Mouse (Mus musculus) layer of hippocampus, adult 2 months (tissue): ENCODE data around the gene Oasl1. TPM values are rescaled to one million over a fixed set of nuclear protein-coding genes. Genes with fewer than 3 reads are reported as not detected.
"Not testable (repeated sequence)": the region's sequence is repeated elsewhere in the genome, so short reads cannot be mapped to it uniquely, and the experiment has no call there.

Experiments
- DNase-seq, 2 experiments: peaks; one replicate each; pipeline ENCODE4 v3.0.0; 2022; ENCODE audit warnings: low spot score in 2 of 2
- H3K27ac ChIP-seq: fragments of 200-600 bp; 2 replicates; pipeline ENCODE4 v1.8.1; 2022
- H3K4me3 ChIP-seq: fragments of 200-600 bp; 2 replicates; pipeline ENCODE4 v1.8.1; 2022; ENCODE audit warnings: mild to moderate bottlenecking
- CTCF ChIP-seq: fragments of 200-600 bp; conservative IDR thresholded peaks from 2 replicates; pipeline ENCODE4 v1.8.1; 2022; ENCODE audit warnings: antibody characterized with exemption, mild to moderate bottlenecking, moderate library complexity
- long read RNA-seq, 2 experiments: library from polyadenylated mRNA; stranded (forward); transcript quantifications; one replicate each; pipeline ENCODE4 v2.0.0; 2021; ENCODE audit warnings: borderline mapping rate in 2 of 2
- total RNA-seq, 2 experiments: library from RNA; stranded (reverse); gene quantifications; 2 replicates each; pipeline ENCODE4 v1.2.3; 2021

Gene Oasl1
- total RNA-seq: not detected
- long read RNA-seq, experiment 1: 0 reads
- long read RNA-seq, experiment 2: 0 reads

DNA sequence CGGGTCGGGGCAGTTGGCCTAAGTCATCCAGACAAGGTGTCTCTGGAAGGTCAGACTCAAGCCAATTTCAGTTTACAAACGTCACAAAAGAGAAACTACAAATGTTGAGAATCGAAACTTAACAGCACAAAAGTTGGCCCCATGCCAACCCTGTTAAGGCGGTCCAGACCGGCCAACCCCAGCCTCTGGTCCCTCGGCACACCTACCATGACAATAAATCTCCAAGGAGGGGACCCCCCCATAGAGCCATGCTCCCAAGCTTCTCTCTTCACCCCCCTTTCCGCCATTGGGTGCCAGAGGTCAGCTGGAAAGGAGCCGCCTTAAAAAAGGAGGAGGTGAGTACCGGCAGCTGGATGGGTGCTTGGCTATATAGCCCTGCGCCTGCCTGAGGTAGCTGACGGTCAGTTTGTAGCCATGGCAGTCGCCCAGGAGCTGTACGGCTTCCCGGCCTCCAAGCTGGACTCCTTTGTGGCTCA lies at the start of gene Oasl1:
Gene Oasl1 (plus strand): TSS at position 243 of the 476 bp plus-strand sequence.
- DNase-seq: no peak
- no peak for TF ChIP-seq CTCF
- peak within 1 kb of the TSS; percentile 42 for H3K4me3 ChIP-seq
- no peak within 1 kb of the TSS for H3K27ac ChIP-seq

DNA sequence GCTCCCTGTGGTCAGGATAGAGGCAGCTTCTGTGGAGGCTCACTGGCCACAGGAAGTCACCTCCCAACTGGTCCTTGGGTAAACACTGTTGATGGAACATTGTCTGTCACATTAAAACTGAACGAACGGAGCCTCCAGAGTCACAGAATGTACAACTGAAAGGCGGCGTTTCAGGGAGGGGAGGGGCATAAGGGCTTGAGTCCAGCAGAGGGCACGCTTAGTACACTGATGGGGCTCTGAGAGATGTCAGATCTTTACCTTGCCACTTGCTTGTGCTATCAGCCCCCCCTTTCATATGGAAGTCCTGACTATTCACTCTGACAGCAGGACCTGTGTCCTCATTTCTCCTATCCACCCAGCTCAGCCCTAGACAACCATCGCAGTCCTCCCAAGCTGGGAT lies 47.2 kb upstream of the Oasl1 start:
- no peak overlapping the region for H3K27ac ChIP-seq
- peak; percentile 35 for TF ChIP-seq CTCF
- no peak for DNase-seq
- H3K4me3 ChIP-seq: no peak overlapping the region

DNA sequence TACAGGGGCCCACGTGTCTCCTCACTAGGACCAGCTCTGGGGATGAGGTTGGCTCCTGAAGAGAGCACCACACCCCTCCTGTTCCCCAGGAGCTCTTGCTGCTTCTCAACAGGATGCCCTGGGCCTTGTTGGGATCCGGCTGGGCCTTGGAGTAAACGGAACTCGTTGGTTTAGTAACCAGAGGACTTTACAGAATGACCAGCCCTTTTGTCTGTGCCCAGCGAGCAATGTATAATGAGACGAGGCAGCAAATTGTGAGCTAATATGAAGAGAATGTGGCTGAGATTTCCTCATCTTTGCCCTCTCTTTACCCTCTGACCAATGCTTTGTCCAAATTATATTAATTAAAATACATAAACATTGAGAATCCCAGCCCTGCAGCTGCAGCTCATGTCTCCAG lies 46.7 kb upstream of the Oasl1 start:
- no peak for TF ChIP-seq CTCF
- Histone ChIP-seq H3K27ac (no peak overlapping the region), H3K4me3 (no peak overlapping the region)

DNA sequence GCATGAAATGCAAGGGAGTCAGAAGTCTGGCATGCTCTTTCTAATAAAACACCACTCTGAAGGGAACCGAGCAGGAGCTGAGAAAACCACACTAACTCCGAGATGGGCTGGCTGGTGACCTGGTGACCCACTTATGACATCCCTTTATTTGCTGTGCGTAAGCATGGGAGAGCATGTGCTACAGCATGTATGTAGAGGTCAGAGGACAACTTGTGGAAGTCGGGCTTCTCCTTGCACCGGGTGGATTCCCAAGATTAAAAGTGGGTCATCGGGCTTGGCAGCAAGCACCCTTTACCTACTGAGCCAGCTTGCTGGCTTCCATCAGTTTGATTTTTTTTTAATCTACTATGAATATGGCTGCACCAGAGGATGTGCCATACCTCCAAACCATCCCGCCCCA lies 45.6 kb upstream of the Oasl1 start:
- no peak for TF ChIP-seq CTCF
- no peak overlapping the region for H3K4me3 ChIP-seq
- no peak for DNase-seq
- no peak overlapping the region for H3K27ac ChIP-seq

More for the DNA sequence above, 46.7 kb upstream of the Oasl1 start:
- DNase-seq: no peak

DNA sequence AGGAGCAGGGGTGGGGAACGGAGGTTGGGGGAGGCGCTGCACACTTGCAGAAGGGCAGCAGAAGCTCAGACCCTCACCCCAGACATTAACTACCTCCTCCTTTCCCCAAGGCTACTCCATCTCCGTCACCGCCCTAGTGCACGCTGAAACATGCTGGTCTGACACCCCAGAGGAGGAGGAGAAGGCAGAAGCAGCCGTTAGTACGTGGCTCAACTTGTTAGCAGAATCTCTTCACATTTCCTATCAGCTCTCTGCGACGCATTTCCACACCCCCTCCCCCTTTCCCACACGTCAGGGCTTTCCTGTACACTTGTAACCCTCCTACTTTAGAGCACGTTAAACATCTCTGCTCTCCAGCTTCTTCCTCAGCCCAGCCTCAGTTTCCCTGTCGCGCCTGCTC lies 43.6 kb upstream of the Oasl1 start:
- no peak for DNase-seq
- TF ChIP-seq CTCF: no peak
- Histone ChIP-seq H3K27ac (no peak overlapping the region), H3K4me3 (no peak overlapping the region)

DNA sequence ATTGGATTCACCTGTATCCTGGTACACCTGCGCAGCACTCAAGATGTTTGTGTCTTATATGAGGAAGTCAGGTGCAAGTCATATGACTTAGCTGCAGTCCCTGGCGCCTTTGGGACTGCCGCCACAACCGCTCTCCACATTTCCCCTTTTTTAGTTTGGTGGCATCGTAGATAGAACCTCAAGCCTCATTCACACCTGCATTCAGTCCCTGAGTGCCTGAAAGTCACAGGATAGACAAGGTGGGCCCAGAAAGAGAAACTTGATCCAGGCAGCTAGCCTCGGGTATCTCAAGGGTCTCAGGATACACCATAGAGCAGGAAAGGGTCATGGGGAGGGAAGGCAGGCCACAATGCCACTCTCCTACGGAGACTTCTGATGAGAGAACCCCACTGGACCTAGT lies 40.7 kb upstream of the Oasl1 start:
- DNase-seq, H3K27ac ChIP-seq: not testable (repeated sequence)

DNA sequence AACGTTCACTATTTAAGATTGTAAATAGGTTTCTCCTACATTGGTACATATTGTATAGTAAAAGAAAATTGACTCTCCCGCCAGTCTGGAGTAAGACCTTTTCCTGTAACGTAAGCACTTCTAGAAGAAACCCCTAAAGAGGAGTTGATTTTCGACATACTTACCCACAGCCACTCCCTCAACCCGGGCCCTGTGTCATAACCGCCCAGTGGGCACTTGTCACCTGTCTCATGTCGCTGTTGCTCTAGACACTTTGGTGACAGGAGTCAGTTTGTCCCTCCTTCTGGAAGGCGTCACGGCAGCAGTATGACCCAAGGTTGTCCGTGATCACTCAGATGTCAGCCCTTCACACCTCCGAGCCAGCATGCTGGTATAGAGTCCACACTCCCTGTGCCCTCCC lies 40.0 kb upstream of the Oasl1 start:
- Histone ChIP-seq H3K4me3 (no peak overlapping the region), H3K27ac (no peak overlapping the region)
- TF ChIP-seq CTCF: no peak
- DNase-seq: no peak

More for the DNA sequence above, 40.7 kb upstream of the Oasl1 start:
- H3K4me3 ChIP-seq: not testable (repeated sequence)

DNA sequence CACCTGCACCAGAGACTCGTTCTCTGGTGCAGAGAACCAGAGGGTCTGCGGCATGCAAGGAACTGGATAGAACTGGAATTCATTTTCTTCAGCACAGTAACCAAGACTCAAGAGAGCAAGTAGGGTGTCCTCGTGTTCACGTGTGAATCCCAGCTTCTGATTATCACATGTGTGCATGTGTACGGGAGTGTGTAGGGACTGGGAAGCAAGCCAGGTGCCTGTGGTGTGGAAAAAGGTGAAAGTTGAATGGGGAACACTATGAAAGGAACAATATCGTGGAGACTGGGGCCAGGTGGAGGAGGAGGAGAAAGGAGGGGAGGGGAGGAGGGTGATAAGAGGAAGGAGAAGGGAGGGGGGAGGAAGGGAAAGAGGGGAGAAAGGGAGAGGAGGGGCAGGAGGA lies 36.2 kb upstream of the Oasl1 start:
- no peak for TF ChIP-seq CTCF
- no peak overlapping the region for H3K27ac ChIP-seq
- no peak overlapping the region for H3K4me3 ChIP-seq
- no peak for DNase-seq

DNA sequence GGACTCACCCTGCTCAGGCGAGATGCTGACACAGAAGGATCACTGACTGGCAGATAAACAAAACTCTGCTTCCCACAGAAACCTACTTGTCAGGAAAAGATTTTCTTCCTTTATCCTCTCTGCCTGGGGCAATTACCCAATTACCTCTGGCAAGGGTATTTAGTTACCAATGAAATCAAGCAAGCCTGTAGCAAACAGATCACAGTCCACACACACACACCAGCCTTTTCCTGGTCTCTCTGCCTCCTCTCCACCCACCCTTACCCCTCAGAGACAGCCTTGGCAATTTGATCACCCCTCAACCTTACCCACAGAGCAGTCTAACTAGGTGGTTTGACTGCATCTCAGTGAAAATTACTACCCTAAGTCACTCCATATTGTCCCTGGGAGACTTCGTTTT lies 34.0 kb upstream of the Oasl1 start:
- no peak for TF ChIP-seq CTCF
- H3K4me3 ChIP-seq: no peak overlapping the region
- no peak overlapping the region for H3K27ac ChIP-seq
- DNase-seq: no peak

DNA sequence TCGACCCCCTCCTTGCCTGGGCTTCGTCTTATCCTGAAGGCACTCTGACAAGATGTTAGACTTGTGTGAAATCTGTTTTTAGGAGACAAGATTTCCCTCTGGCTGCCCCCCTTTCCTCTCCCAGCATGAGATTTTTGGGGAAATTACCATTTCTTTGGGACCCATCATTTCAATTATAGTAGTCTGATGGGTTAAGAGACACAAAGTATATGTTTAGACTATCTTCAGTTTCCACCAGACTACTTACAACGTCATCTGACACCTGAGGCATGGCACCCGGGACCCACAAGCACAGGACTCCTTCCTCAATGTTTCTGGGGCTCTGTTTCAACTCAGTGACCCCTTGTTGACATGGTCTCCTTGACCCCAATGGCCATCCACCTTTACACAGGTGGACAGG lies 27.5 kb upstream of the Oasl1 start:
- Histone ChIP-seq H3K27ac (no peak overlapping the region), H3K4me3 (no peak overlapping the region)
- DNase-seq: no peak
- no peak for TF ChIP-seq CTCF

DNA sequence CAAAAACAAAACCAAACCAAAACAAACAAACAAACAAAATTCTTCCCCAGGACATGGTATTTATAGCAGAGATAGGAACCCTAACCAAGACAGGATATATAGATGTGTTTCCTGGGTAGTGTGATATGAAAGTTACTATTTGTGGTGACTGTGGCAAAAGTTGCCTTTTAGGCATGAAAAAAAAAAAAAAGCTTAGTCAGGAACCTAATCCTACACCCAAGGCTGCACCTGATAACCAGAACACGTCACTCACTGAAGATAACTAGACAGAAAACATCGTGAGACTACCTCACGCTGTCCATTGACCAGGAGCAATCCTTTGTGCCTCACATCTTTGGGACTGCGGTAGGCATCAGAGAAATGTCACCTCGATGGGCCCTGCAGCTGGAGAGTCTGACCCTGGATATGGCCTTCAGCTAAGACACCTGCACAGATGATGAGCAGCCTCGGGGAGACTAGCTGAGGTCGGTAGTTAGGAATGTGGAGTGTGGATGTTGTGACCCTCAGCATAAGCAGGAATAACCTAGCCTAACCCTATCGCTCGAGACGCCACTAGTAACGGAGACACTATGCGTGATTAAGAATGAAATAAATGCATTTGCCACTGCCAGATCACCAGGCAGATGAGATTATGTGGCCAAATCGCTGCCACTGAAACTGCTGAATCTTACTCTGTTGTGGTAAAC lies 26.2 kb upstream of the Oasl1 start, which contains the start of gene Oasl2:
Gene Oasl2 (plus strand): TSS at position 249 of the 686 bp plus-strand sequence.
- no peak for TF ChIP-seq CTCF
- H3K4me3 ChIP-seq: peak within 1 kb of the TSS; percentile 36
- H3K27ac ChIP-seq: peak within 1 kb of the TSS; percentile 36; the same call in 1 of the 2 replicates
- DNase-seq: no peak

DNA sequence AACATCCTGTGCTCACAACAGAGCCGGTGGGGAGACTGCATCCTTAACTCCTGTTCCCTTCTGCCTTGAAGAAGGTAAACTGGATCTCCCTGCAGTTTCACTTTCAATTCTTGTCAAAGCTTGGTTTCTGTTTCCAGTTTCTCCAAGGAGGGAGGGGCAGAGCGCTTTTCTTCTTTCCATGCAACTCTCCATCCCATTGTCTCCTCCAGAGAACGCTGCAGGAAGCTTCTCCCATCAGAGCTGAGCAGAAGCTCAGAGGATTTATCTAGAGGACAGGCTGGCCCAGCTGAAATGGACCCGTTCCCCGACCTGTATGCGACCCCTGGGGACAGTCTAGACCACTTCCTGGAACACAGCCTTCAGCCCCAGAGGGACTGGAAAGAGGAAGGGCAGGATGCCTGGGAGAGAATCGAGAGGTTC lies 25.7 kb upstream of the Oasl1 start:
- Histone ChIP-seq H3K4me3 (peak overlapping the region; percentile 36), H3K27ac (peak overlapping the region; percentile 36; the same call in 1 of the 2 replicates)
- no peak for TF ChIP-seq CTCF
- DNase-seq: no peak

DNA sequence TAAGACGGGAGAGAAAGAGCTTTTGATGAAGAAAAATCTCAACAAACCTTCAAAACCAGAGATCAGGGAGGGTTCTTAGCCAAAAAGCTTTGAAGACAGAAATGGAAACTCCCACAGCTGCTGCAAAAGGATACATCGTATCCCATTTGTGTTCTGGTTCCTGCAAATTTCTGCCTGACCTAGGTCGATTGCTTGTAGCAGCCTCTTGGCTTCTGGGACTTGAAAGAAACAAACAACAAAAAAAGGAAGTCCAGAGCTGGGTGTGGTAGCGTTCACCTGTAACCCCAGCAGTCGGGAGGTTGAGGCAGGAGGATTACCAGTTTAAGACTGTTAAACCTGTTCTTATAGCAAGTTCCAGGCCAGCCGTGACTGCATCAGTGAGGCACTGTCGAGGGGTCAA lies 24.2 kb upstream of the Oasl1 start:
- Histone ChIP-seq H3K27ac (no peak overlapping the region), H3K4me3 (no peak overlapping the region)
- TF ChIP-seq CTCF: no peak
- no peak for DNase-seq

DNA sequence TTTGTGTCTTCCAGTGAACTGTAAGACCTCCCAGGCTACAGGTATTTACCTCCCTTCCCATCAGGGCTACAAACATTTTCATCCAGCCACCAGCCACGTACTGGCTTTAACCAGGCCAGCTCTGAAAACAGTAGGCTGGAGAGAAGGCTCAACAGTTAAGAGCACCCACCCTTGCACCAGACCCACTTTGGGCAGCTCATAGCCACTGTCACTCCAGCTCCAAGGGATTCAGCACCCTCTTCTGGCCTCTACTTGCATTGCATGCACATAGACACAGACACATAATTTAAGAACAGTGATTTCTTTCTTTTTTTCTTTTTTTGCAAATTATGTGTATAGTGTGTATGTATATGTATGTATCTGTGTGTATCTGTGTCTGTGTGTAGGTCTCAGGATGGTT lies 20.6 kb upstream of the Oasl1 start:
- Histone ChIP-seq H3K4me3 (no peak overlapping the region), H3K27ac (no peak overlapping the region)
- peak in 1 of 2 experiments; percentile 25 for DNase-seq
- peak; percentile 79 for TF ChIP-seq CTCF
